Mouse (Mus musculus): ENCODE results near the gene Myh7.
A peak's percentile ranks its signal among the peaks of the same experiment; 100 is the strongest.

Myh7 gene

DNA sequence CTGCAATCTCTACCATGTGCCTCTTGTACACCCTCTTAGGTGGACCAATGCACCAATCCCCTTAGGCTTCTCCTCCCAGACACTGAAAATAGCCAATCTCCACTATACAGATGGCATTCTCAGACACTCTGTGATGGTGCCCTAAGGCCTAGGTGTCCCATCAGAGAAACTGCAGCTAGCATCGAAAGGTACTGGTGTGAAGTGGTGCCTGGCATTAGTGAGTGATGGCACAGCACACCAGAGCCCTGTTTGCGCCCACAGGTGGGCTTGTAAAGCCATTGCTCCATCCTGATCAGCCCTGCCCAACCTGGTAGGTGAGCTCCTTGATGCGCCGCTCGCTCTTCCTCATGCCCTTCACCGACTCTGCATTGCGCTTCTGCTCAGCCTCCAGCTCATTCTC, 50.5 kb downstream of the Myh7 start:
- DNase-seq (ENCODE audit: low spot score), result no peak

DNA sequence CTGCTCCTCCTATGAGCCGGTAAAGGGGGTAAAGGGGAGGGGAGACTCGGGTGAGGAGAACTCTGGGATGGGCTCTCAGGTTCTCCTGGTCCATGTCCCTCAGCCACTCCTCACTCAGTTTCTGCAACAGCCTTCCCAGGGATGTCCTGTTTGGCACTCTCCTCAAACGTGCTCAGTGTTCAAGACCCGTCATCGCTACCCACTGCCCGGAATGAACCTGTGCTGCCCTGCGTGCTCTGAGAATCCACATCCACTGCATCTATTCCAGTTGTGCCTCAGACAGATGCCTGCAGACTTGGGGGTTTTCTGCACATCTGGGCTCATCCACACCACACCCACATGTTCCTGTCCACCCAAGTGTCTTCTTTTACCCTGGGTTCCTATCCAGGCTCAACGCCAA, 51.9 kb downstream of the Myh7 start:
- DNase-seq (ENCODE audit: low spot score), result no peak

DNA sequence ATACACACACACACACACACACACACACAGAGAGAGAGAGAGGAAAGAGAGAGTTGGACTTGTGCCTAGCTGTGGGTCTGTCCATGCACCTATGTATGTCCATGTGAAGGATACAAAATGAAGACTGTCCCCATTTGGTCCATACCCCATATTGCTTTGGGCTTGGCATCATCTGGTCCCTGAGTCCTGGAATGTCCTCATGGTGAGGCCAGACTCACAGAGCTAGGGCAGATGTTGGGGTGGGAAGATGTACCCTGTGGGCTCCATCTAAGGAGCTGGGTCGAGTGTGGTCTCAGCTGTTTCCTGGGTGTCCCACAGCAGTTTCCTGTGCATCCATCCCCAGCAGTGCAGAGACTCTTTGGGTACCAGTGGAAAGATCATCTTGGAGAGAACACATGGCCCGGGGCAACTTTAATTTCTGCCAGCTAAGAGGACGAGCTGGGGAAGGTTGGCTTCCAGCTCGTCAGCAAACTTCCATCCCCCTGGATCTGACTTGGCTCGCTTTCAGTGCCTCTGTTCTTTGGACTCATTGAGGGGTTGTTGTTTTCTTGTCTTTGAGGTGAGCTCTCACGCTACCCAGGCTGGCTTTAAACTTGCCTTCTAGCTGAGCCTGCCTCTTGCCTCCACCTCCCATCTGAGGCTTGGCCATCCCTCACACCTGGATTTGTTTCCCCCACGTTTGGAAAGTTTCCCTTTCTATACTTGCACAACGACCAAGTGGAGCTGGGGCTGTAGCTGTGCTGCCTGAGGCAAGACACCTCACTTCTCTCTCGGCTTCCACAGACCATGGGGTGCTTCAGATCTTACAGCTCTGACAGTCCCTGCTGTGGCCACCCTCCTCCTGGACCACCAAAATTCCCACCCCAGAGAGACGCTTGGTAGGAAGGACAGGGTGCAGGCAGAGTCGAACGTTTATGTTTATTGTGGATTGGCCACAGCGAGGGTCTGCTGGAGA, 53.1 kb downstream of the Myh7 start:
- no peak for DNase-seq (ENCODE audit: low spot score)

DNA sequence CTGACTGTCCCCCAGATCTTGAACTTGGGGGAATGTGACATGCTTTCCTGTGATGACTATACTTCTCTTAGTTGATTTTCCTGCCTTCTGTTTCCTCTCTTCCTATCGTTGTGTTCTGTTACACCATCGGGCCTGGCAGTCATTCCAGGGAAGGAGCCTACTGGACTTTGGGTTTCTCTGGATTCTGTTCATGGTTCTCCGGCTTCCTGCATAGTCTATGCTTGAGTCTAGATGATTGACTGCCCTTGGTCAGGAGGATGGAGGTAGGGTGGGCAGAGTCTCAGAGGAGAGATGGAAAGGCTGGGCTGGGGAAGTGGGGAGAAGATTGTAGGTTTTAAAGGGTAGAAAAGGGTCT, 54.3 kb downstream of the Myh7 start:
- no peak for DNase-seq (ENCODE audit: low spot score)

DNA sequence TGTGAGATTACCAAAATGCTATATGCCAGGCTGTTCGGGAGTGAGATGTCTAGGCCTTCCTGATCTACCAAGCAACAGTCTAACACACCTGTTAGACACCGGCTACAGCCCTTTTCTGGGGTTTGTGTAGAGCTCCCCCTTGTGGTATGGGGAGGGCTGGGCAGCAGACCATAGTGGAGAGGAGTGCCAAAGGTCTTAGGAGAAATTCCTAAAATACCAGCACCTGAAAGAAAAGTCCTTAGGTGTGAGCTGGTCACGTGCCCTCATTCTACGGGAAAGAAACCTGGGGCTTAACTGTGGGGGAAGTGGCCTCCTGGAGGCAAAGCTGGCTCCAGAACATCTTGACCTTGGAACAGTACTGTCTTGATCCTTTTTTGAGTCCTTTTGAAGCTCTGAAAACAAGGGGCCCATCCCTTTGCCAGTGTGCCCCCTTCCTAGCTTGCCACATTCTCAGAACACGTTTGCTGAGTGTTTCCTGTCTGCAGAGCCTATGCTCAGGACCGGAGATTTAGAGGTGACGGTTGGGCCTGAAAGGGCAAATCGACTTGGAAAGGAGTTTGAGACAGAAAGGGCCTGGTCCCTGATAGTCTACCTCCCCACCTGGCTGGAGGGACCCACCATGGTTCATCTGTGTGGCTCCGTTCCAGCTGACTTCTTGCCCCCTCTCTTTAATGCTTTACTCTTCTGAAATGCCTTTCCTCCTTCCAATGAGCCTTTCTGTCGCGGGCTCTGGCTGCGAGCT, 54.8 kb downstream of the Myh7 start:
- peak; percentile 39 for DNase-seq (ENCODE audit: low spot score)

DNA sequence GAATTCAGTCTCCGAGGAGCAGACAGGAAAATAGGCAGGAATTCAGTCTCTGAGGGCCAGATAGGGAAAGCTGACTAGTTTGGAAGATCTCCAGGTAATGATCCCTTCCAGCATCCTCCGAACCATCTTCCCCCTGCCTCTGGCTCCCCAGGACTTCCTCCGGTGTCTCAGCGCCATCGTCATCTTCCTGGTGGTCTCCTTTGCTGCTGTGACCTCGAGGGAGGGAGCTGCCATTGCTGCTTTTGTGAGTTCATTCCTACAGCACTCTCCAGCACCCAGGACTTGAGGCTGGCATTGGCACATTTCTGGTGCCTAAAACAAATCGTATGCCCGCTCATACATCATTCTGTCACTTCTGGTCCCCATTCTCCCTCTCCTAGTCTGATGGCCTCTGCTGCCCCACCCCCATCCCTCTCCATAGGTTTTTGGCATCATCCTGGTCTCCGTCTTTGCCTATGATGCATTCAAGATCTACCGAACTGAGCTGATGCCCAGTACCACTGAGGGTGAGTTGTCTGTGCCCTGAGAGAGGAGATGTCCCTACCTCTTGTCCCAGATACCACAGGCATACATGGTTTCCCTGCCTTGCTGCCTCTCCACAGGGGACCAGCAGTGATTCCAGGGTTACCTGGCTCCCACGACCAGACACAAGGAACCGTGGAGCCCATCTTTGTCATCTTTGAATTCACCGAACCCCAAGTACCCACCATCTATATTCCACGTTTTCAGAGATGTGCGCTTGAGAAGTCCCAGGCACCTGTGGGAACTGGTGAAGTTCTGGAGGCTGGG, 55.8 kb downstream of the Myh7 start:
- DNase-seq (ENCODE audit: low spot score), result no peak

DNA sequence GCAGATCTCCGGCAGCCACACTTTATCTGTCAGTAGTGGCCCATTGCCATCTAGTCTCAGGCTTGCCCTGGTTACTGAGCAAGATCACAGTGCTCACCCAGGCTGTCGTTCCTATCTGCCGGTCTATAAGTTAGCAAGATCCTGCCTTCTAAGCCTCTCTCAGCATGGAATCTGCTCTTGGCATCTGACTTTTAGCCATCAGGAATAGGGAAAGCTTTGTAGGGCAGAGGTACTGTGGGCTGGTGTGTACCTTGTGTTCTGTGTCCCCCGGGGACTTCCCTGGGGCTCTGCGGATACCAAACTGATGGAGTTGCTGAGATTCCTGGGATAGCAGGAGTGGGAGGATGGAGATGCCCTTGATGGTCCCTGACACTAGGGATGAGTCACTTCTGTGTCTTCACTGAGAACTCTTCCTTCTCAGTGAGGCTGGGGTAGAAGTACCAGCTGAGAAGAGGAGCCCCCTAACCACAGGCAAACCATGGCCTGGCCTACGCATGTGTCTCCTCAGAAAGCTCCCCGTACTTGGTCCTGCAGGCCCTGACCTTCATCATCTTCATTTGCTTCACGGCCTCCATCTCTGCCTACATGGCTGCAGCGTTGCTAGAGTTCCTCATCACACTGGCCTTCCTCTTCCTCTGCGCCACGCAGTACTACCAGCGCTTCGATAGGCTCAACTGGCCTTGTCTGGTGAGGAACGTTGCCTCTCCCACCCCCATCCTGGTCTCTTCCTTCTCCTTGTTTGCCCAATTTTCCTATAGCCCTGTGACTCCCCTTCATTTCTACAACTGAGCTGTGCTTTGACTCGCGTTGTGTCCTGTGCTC, 56.9 kb downstream of the Myh7 start:
- no peak for DNase-seq (ENCODE audit: low spot score)

DNA sequence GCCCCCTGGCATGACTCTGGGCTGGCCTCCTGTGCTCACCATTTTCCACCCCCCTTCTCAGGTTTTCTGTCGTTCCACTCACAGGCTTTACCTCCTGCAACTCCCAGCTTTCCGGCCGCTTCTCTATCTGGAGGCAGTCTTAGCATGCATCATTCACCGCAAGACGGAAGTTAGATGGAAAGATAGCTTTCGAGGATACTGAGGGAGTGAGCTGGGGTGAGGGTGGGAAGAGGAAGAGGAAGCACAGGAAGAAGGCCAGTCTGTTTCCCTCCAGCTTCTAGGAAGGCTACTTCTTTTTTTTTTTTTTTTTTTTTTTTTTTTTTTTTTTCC, 57.6 kb downstream of the Myh7 start:
- no peak for DNase-seq (ENCODE audit: low spot score)

DNA sequence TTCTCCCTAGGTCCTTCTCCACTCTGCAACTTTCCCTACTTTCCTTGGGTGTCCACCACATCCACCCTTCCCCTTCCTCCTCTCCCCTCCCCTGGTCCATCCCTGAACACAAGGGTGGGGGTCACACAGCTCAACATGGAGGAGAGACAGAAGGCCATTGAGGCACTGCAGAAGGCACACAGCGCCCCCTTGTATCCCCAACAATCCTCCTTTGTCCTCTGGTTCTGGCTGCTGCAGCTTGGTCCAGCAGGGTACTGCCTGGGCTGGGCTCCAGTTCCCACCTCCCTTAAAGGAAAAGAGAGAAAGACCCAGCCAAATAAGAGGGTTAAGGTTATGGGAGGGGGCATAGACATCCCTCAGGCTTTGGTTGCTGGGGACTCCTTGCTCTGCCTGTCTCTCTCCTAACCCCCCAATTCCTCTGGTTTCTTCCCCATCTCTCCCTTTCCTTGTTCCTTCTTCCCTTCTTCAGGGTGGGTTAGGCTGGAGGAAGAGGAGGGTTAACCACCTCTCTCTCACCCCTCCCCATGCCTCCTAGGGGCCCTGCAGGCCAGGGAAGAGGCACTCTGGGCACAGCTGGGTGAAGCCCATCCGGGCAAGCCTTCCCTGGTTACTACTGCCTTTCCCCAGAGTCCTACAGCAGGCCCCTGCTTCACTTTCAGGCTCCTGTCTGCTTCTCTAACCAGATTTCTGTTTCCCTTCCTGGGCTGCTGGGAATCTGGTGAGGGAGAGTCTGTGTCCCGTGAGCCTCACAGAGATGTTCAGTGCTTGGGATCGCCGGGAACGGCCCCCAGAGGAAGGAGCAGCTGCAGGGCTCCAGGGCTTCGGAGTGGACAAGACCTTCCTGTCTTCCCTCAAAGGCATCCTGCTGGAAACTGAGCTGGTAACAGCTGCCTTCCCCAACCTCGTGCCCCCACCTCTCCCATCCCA, 58.3 kb downstream of the Myh7 start, which contains the start of gene Cmtm5:
Cmtm5 (plus strand) TSS at position 358 of the 927 bp plus-strand sequence.
- DNase-seq (ENCODE audit: low spot score), result no peak

DNA sequence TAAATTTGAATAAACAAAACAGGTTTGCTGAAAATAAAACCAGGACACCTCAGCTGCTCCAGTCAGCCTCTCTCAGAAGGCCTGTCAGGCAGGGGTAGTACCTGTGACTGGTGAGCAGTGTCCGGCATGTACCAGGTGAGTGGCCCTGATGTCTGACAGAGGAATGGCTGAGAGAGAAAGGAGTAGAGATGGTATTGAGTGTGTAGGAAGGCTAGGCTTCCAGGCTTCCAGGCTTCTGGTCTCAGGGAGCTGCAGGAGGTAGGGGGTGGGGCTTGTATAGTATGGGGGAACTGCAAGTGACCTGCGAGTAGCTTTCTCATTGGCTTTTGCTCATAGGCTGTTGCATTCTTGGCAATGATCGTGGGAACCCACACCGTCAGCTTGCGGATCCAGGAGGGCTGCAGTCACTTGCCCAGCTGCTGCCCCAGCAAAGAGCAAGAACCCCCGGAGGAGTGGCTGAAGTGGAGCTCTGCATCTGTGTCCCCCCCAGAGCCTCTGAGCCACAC, 61.7 kb downstream of the Myh7 start, which contains the start of gene Il25:
Il25 (plus strand) TSS at position 51 of the 506 bp plus-strand sequence.
- no peak for DNase-seq (ENCODE audit: low spot score)

DNA sequence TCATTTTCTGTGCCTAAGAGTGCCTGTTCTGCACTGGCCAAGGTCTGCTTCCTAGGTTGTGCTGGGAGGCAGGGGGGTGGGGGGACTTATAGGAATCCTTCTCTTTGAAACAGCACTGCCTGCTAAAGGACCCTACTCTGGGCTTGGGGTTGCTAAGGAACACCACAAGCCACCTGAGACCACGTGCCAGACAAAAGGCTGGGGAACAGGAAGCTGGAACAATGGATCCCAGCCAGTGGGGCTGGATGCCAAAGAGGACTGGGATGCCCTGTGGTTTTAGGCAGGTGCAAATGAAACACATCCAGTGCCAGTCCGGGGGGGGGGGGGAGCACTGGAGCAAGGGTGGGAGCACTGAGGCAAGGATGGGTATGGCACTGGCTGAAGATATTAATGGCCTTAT, 64.0 kb downstream of the Myh7 start:
- DNase-seq (ENCODE audit: low spot score), result no peak

DNA sequence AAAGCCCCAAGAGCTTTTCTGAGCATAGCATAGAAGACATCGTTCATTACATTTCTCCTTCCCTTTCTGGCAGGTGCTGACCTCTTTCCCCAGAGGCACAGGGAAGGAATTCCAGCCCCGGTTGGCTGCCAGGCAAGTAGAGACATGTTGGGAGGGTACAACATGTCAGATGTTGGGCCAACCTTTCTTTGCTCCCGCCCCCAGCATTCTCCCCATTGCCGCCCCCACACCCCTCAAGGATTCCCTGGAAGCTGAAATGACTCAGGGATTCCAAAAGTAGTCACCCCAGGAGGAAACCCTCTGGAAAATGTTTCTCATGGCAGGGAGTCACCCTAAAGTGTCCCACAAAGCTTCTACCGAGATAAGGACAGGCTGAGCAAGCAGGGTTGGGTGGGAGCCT, 64.6 kb downstream of the Myh7 start:
- DNase-seq (ENCODE audit: low spot score), result no peak

DNA sequence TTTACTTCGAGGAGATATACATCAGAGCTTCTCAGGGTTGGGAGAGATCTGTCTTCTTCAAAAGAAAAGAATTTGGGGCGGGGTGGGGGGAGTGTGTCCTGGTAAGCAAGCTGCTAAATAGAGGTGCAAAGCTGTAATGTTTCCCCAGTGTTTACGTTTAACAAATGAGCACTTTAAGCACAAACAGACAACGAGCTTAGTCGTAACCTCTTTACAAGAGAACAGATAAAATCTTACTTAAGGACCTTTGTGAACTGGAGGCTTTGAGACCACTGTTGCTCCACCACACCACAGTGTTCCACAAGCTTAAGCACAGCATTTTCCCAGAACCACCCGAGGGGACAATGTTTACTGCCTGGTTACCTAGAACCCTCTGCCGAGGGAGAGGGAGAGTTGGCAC, 67.1 kb downstream of the Myh7 start:
- no peak for DNase-seq (ENCODE audit: low spot score)

DNA sequence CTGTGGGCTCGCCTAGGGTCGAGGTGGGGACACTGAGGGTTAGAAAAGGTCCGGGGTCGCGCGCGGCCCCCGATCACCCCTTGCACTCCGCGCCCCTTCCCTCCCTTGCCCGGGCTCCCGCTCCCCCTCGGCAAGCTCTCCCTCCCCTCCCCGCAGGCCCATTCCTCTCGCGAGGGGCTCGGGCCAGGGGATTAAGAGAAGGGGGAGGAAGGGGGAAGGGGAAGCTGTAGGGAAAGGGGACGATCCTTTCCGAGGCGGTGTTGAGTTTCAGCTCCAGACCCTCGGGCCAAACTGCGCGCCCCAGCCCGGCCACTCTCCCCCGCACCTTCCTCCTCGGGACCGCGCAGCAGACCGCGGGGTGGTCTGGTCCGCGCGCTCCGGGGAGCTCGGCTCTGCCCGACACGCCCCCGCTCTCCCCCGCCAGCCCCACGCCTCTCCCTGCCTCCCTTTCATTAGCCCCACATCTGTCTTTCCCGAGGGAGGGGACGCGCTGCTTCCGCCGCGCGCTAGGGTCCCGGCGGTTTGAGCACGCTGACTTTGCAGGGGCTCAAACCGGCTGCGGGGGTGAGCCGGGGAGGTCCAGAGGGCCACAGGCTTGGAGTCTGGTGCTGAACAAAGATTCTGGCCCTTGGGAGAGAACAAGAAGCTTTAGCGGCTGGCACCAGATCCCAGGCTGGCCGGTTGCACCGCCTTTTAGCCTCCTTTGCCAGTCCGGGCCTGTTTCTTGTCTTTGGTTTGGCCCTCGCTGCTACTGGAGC, 67.8 kb downstream of the Myh7 start:
- DNase-seq (ENCODE audit: low spot score), result peak; percentile 57

DNA sequence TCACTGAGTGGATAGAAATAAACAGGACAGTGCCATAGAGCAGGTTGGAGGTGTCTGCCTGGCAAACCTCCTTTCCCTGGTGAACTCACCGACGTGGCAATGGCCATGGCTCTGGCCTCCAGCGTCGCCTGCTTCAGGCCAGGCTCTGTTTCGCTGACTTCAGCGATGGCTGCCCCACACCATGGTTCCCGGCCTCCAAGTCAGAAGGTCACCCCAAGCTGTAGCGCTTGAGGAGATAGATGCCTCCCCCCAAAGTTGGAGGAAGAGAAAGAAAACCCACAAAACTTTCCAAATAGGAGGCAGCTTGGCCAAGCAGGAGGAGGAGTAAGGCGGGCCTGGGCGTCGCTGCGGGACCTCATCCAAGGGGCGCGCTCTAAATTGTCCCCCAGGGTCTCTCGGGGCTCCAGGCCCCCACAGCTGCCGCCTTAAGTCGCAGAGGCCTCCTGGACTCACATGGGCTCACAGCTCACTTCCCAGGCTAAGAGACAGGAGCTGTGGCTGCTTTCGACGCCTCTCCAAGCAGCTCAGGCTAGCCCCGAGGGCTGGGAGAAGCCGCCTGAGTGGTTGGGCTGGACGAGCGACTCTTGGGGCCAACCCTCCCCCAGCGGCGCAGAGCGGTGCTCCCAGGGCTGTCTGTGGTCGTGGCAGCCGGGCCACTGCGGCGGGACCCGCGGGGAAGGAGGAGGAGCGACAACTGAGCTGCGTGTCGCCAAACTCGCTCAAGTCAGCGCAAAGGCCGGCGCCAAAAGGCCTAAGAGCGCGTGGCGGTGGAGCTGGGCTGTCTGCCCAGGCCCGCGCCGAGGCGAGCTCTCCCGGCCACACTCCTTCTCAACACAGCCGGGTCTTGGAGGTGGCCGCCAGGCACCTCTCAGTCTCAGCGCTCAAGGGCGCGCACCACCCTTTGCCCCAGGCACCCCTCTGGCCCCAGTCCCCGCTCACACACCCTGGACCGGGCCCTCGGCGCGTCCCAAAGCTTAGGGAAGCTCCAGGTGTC, 68.8 kb downstream of the Myh7 start, which contains the start of gene Efs:
Efs (minus strand) TSS at position 778 of the 994 bp plus-strand sequence.
- DNase-seq (ENCODE audit: low spot score), result peak; percentile 71

DNA sequence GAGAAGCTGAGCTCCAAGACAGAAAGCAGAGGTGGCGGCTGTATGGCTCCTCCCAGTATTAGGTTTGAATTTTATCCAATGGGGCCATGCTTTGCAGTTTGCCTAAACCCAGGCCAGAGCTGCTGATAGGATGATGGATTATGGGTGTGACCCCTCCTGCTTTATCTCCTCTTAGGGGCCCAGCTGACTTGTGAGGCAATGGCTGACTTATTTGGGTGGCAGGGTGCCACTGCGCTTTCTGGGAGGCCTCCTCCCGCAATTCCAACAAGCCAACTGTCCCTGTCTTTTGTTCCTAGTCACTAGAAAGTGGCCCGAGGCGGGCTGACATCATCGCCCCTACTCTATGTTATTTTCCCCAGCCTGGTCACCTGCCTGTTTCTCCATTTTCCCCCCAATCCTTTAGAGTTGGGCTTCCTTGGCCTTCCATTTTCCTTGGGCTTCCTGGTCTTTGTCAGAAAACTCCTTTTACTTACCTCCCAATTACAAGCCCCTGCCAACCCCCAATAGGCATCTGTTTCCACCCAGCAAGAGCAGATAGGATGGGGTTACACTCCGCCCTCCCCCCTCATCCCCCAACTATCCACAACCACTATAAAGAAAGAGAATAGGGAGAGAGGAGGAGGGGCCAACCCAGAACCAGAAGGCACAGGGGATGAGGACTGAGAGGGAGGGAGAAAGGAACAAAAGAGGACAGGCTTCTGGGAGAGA, 69.6 kb downstream of the Myh7 start:
- peak; percentile 56 for DNase-seq (ENCODE audit: low spot score)

Data from ovary, postnatal 10 days (tissue).